In the genomic region with DNA sequence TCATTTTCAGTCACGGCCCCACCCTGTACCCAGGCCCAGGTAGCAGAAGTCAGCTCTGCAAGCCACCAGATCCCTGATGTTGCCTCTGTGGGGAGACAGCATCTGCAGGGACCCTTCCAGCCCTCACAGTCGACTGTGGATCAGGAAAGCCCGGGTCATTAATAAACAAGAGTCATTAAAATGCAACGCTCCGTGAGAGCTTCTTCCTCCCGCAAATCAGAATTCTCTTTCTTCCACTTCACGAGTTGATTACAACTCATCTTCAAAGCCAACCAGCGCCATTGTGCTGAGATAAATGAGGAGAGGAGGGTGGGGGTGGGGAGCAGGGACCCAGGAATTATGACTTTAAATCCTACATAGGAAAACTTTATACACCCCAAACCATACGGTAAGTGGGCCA, we compare ENCODE assay signal across 18 mouse cellular contexts. TPM values are rescaled to one million over a fixed set of nuclear protein-coding genes. Genes with fewer than 3 reads are reported as not detected.
DNase-seq lines count a peak whose midpoint lies in the region; ATAC-seq lines count a peak whose summit lies in the region.
"Had no signal": no experiment of that assay in that cellular context is flagged by ENCODE, and none has a peak within 500 bp of the region (broad histone marks: within the 10 kb centered on the region; RNA-seq: fewer than 3 reads in every experiment).

No protein-coding gene starts in this region.

- no peak overlapping the region for H3K9ac ChIP-seq in neural tube, embryonic 12.5 days
- peak overlapping the region; percentile 30; the same call in 1 of the 2 replicates for H3K9ac ChIP-seq in midbrain, embryonic 11.5 days (ENCODE audit: low read length)
- H3K9ac ChIP-seq: liver, embryonic 14.5 days; stomach, embryonic 15.5 days had no signal

- 0 out of 2 replicates have a peak overlapping the region, but pooled peaks have one; percentile 1 for H3K4me2 ChIP-seq in neural tube, embryonic 12.5 days (replicated peaks)
- no peak overlapping the region for H3K4me2 ChIP-seq in midbrain, embryonic 11.5 days
- H3K4me2 ChIP-seq: stomach, embryonic 15.5 days had no signal

- 25% methylated on average over 9 of the region's 9 CpGs for WGBS in neural tube, embryonic 12.5 days
- 53% methylated on average over 9 of the region's 9 CpGs for WGBS in midbrain, embryonic 11.5 days

- no peak for ATAC-seq in neural tube, embryonic 12.5 days (ENCODE audit: low FRiP score, low read depth)
- no peak for ATAC-seq in midbrain, embryonic 11.5 days (ENCODE audit: low FRiP score)
- ATAC-seq: lung, postnatal 0 days; Patski had no signal

- no peaks in the 10 kb centered on the region for H3K27me3 ChIP-seq in neural tube, embryonic 12.5 days (replicated peaks)
- no peaks in the 10 kb centered on the region for H3K27me3 ChIP-seq in midbrain, embryonic 11.5 days (ENCODE audit: control insufficient read depth, insufficient read depth, low read length)
- H3K27me3 ChIP-seq: stomach, embryonic 15.5 days had no signal

- H3K4me1 ChIP-seq in neural tube, embryonic 12.5 days: peaks cover 12% of the 10 kb centered on the region
- H3K4me1 ChIP-seq in midbrain, embryonic 11.5 days (ENCODE audit: control insufficient read depth, insufficient read depth, low read length): peaks cover 4% of the 10 kb centered on the region; the same call in 1 of the 2 replicates
- H3K4me1 ChIP-seq: stomach, embryonic 15.5 days had no signal

- H3K9me3 ChIP-seq in neural tube, embryonic 12.5 days: peaks cover 2% of the 10 kb centered on the region; the same call in 1 of the 2 replicates
- no peaks in the 10 kb centered on the region for H3K9me3 ChIP-seq in midbrain, embryonic 11.5 days (ENCODE audit: control insufficient read depth, low read length)
- H3K9me3 ChIP-seq: stomach, embryonic 15.5 days had no signal

- no peak overlapping the region for H3K27ac ChIP-seq in neural tube, embryonic 12.5 days
- no peak overlapping the region for H3K27ac ChIP-seq in midbrain, embryonic 11.5 days (ENCODE audit: low read depth, low read length)
- H3K27ac ChIP-seq: liver, embryonic 14.5 days; stomach, embryonic 15.5 days had no signal

- DNase-seq in heart, adult 11 months: peak; percentile 34
- DNase-seq in heart, adult 18-20 months: no peak
- no peak for DNase-seq in neural tube, embryonic 10.5 days (ENCODE audit: extremely low spot score, low spot score)
- DNase-seq in midbrain, embryonic 11.5 days (ENCODE audit: low spot score, missing footprints): no peak
- no peak for DNase-seq in thymus, postnatal 25 days
- DNase-seq in testis, postnatal 10 days (ENCODE audit: low spot score): no peak
- DNase-seq: adrenal gland, postnatal 36 days; B cell, adult 2 months; cerebellum, adult 9-11 months; kidney, adult 8-10 months; right cerebral cortex, adult 18-20 months had no signal

- H3K4me3 ChIP-seq in neural tube, embryonic 12.5 days: no peak overlapping the region
- H3K4me3 ChIP-seq in midbrain, embryonic 11.5 days (ENCODE audit: low read depth, low read length): no peak overlapping the region
- H3K4me3 ChIP-seq: erythroblast, embryonic 14.5 days; megakaryocyte, embryonic 14.5 days; stomach, embryonic 15.5 days had no signal

- no peaks in the 10 kb centered on the region for H3K36me3 ChIP-seq in neural tube, embryonic 12.5 days
- H3K36me3 ChIP-seq in midbrain, embryonic 11.5 days (ENCODE audit: control insufficient read depth, insufficient read depth, low read length): no peaks in the 10 kb centered on the region
- H3K36me3 ChIP-seq: stomach, embryonic 15.5 days had no signal

RNA-seq across cellular contexts. Expression of a gene that starts 54.9 kb away (rescaled TPM):
- total RNA-seq in heart, adult 18-20 months (2021): 1 to 10 TPM; 6.6 to 6.8 TPM
- polyA plus RNA-seq in neural tube, embryonic 12.5 days (2016; fragmentation: Nextera tagmentation; extraction: Ambion mirVana): 30.8 and 31.3 TPM in 2 replicates
- polyA plus RNA-seq in midbrain, embryonic 11.5 days (2014; fragmentation: Nextera tagmentation; extraction: Ambion mirVana): 35.6 and 39.4 TPM in 2 replicates
